Mouse (Mus musculus) CH12.LX (cell line): ENCODE results near the gene Neurl1a. TPM values are rescaled to one million over a fixed set of nuclear protein-coding genes. Genes with fewer than 3 reads are reported as not detected.

ENCODE experiments used
- DNase-seq: peaks from one replicate; pipeline ENCODE4 v3.0.0-alpha.2; 2013; ENCODE audit errors: extremely low read depth
- H3K27ac ChIP-seq: 2 replicates; pipeline ENCODE4 v1.5.1; 2012; ENCODE audit warnings: low read depth, mild to moderate bottlenecking, control low read depth, moderate library complexity; ENCODE audit not compliant: insufficient read depth
- H3K27me3 ChIP-seq: replicated peaks from 2 replicates; pipeline ENCODE3; 2012; ENCODE audit warnings: inconsistent platforms
- H3K36me3 ChIP-seq, 2 experiments: replicated peaks in 1 of 2; 2 replicates each; pipeline versions ENCODE3 to v1.6.1; 2012; ENCODE audit warnings: inconsistent platforms in 1 of 2, low read length in 1 of 2, mild to moderate bottlenecking in 1 of 2, mixed read lengths in 1 of 2, moderate library complexity in 1 of 2; ENCODE audit not compliant: control insufficient read depth in 1 of 2, insufficient read depth in 1 of 2
- H3K4me1 ChIP-seq, 2 experiments: 2 replicates each; pipeline ENCODE4 v1.6.1; 2012; ENCODE audit warnings: inconsistent platforms in 1 of 2, moderate library complexity in 1 of 2; ENCODE audit not compliant: insufficient read depth in 2 of 2, control insufficient read depth in 1 of 2
- H3K4me2 ChIP-seq: 2 replicates; pipeline ENCODE4 v1.6.1; 2012; ENCODE audit warnings: low read depth, mild to moderate bottlenecking, control low read depth; ENCODE audit not compliant: poor library complexity, insufficient read depth, severe bottlenecking
- H3K4me3 ChIP-seq, 3 experiments: fragments of 150-350 bp in 1 of 3; sonication (generic) in 1 of 3; replicated peaks in 1 of 3; 2 replicates each; pipeline versions ENCODE3 to v1.5.1; 2011 to 2012; ENCODE audit warnings: low read depth in 2 of 3, low read length in 2 of 3, mild to moderate bottlenecking in 2 of 3, moderate library complexity in 2 of 3, control low read depth in 1 of 3, improper control_type of control experiment in 1 of 3, inconsistent platforms in 1 of 3, mixed read lengths in 1 of 3; ENCODE audit not compliant: poor library complexity in 1 of 3
- H3K79me2 ChIP-seq: replicated peaks from 2 replicates; pipeline ENCODE4 v1.6.1; 2012; ENCODE audit warnings: mild to moderate bottlenecking, moderate library complexity; ENCODE audit not compliant: control insufficient read depth, poor library complexity, insufficient read depth, severe bottlenecking; ENCODE audit errors: extremely low read depth
- H3K9ac ChIP-seq: 2 replicates; pipeline ENCODE4 v1.6.1; 2012; ENCODE audit warnings: low read depth, mild to moderate bottlenecking, control low read depth, moderate library complexity; ENCODE audit not compliant: insufficient read depth
- H3K9me3 ChIP-seq: replicated peaks from 2 replicates; pipeline ENCODE3; 2012; ENCODE audit warnings: low read length, inconsistent platforms, mixed read lengths
- BHLHE40 ChIP-seq: IDR thresholded peaks from 2 replicates; pipeline ENCODE4 v1.6.1; 2011; ENCODE audit warnings: mild to moderate bottlenecking, low read depth, low read length, improper control_type of control experiment
- CHD1 ChIP-seq: IDR thresholded peaks from 2 replicates; pipeline ENCODE4 v1.6.1; 2012; ENCODE audit warnings: low read depth, low read length, improper control_type of control experiment, inconsistent platforms
- CHD2 ChIP-seq: IDR thresholded peaks from 2 replicates; pipeline ENCODE4 v1.6.1; 2011; ENCODE audit warnings: low read length, improper control_type of control experiment
- CTCF ChIP-seq, 2 experiments: IDR thresholded peaks in 1 of 2; conservative IDR thresholded peaks in 1 of 2; 2 replicates each; pipeline ENCODE4 v1.5.1; 2011 to 2012; ENCODE audit warnings: low read depth in 2 of 2, low read length in 2 of 2, improper control_type of control experiment in 1 of 2, inconsistent platforms in 1 of 2, mild to moderate bottlenecking in 1 of 2, moderate library complexity in 1 of 2
- E2F4 ChIP-seq: IDR thresholded peaks from 2 replicates; pipeline ENCODE4 v1.6.1; 2011; ENCODE audit warnings: low read depth, low read length, improper control_type of control experiment; ENCODE audit not compliant: insufficient replicate concordance
- ETS1 ChIP-seq: conservative IDR thresholded peaks from 2 replicates; pipeline ENCODE4 v1.6.1; 2012; ENCODE audit warnings: low read depth, mild to moderate bottlenecking, inconsistent platforms, low read length, improper control_type of control experiment, moderate library complexity
- HCFC1 ChIP-seq: IDR thresholded peaks from 2 replicates; pipeline ENCODE4 v1.6.1; 2012; ENCODE audit warnings: low read depth, mild to moderate bottlenecking, inconsistent platforms, low read length, improper control_type of control experiment
- KAT2A ChIP-seq: IDR thresholded peaks from 2 replicates; pipeline ENCODE4 v1.6.1; 2012; ENCODE audit warnings: low read length, improper control_type of control experiment, inconsistent platforms; ENCODE audit not compliant: insufficient replicate concordance
- MAFK ChIP-seq: IDR thresholded peaks from 2 replicates; pipeline ENCODE4 v1.6.1; 2011; ENCODE audit warnings: low read length, improper control_type of control experiment; ENCODE audit not compliant: insufficient replicate concordance
- MXI1 ChIP-seq: IDR thresholded peaks from 2 replicates; pipeline ENCODE4 v1.6.1; 2011; ENCODE audit warnings: mild to moderate bottlenecking, low read depth, low read length, improper control_type of control experiment
- MYC ChIP-seq: IDR thresholded peaks from 2 replicates; pipeline ENCODE4 v1.6.1; 2011; ENCODE audit warnings: low read depth, mild to moderate bottlenecking, improper control_type of control experiment, low read length
- NELFE ChIP-seq: IDR thresholded peaks from 2 replicates; pipeline ENCODE4 v1.6.1; 2011; ENCODE audit warnings: low read depth, low read length, improper control_type of control experiment
- NRF1 ChIP-seq: IDR thresholded peaks from 2 replicates; pipeline ENCODE4 v1.6.1; 2014; ENCODE audit warnings: low read depth, mild to moderate bottlenecking, inconsistent platforms, low read length, improper control_type of control experiment, moderate library complexity
- PAX5 ChIP-seq: IDR thresholded peaks from 2 replicates; pipeline ENCODE4 v1.6.1; 2012; ENCODE audit warnings: low read length, inconsistent platforms, mixed read lengths
- POLR2A ChIP-seq: IDR thresholded peaks from 2 replicates; pipeline ENCODE4 v1.6.1; 2011; ENCODE audit warnings: low read depth, mild to moderate bottlenecking, improper control_type of control experiment, low read length
- POLR2AphosphoS2 ChIP-seq: IDR thresholded peaks from 2 replicates; pipeline ENCODE4 v1.6.1; 2011; ENCODE audit warnings: low read depth, low read length, improper control_type of control experiment
- RAD21 ChIP-seq: IDR thresholded peaks from 2 replicates; pipeline ENCODE4 v1.6.1; 2011; ENCODE audit warnings: low read depth, mild to moderate bottlenecking, low read length, improper control_type of control experiment, moderate library complexity
- RCOR1 ChIP-seq: conservative IDR thresholded peaks from 2 replicates; pipeline ENCODE4 v1.6.1; 2012; ENCODE audit warnings: low read depth, mild to moderate bottlenecking, inconsistent platforms, low read length, improper control_type of control experiment
- SIN3A ChIP-seq: IDR thresholded peaks from 2 replicates; pipeline ENCODE4 v1.6.1; 2012; ENCODE audit warnings: low read length, improper control_type of control experiment, inconsistent platforms
- SMC3 ChIP-seq: IDR thresholded peaks from 2 replicates; pipeline ENCODE4 v1.6.1; 2011; ENCODE audit warnings: low read depth, low read length, improper control_type of control experiment
- ZC3H11A ChIP-seq: IDR thresholded peaks from 2 replicates; pipeline ENCODE4 v1.6.1; 2012; ENCODE audit warnings: low read depth, mild to moderate bottlenecking, inconsistent platforms, low read length, improper control_type of control experiment
- dilution Hi-C: fragments of 300-500 bp; cut with MboI; formaldehyde crosslinking; loops from 2 replicates; pipeline ENCODE4 v1.14.3; 2020; ENCODE audit warnings: low sequenced_read_pairs; ENCODE audit not compliant: extremely low pct_unique_long_range_greater_than_20kb, extremely low pct_ligation_motif_present
- in situ Hi-C: fragments of 300-500 bp; cut with MboI; formaldehyde crosslinking; loops from 3 replicates; pipeline ENCODE4 v1.14.3; 2019; ENCODE audit warnings: low sequenced_read_pairs, low pct_ligation_motif_present, low pct_unique_long_range_greater_than_20kb, mixed read lengths
- polyA plus RNA-seq: library from polyadenylated mRNA; unstranded; fragments of >175 nt; gene quantifications from 2 replicates; pipeline ENCODE4 v1.2.1, GENCODE M21; 2012; ENCODE audit warnings: low read depth; ENCODE audit not compliant: insufficient read length
- total RNA-seq, 2 experiments: library from RNA; depleted of rRNA; stranded (reverse); fragments of 300-350 nt in 1 of 2; fragments of >200 nt in 1 of 2; gene quantifications; 2 replicates each; pipeline ENCODE4 v1.2.3; 2012 to 2014

The Neurl1a gene
- total and polyA plus RNA-seq, 3 experiments, result 0.05 to 0.13 TPM; not detected in 1

DNA sequence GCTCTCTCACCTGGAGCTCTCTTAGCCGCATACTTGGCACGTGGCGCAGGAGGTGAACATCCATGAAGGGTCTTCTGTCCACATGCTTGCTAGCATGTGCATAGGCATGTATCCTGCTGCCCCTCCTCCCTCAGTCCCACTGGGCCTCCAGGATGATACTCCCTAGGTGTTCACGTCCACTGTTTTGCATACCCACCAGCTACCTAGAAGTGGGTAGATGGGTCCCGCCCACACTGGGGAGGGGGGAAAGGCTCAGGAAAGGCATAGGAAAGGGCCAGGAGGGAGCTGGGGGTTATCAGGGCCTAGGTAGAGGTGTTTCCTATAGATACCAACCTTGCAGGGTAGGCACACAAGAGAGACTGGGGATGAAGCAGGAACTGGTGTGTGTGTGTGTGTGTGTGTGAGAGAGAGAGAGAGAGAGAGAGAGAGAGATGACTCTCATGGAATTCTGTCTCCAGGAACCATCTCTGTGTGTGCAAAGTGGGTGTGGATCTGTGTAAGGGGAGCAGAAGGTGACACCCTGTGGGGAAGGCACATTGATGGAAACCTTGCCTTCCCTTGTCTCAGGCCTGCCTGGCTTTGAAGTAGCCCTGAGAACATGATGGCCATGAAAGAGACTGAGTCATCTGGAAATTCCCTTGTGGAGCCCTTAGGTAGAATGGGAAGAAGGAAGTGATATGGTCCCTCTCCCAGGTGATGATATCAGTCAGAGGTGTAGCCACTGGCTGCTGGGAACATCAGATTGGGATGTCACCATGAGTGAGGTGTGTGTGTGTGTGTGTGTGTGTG lies 53.7 kb downstream of the Neurl1a start:
- in situ Hi-C loops (no loop called here), dilution Hi-C loops (no loop called here)
- H3K4me2 ChIP-seq, result no peak overlapping the region
- peaks cover 11% of the 10 kb centered on the region for H3K27me3 ChIP-seq
- H3K9me3 ChIP-seq, result no peaks in the 10 kb centered on the region
- TF ChIP-seq BHLHE40 (no peak), KAT2A (no peak), PAX5 (no peak), ETS1 (no peak), POLR2AphosphoS2 (no peak), CHD1 (no peak), MXI1 (no peak), POLR2A (no peak), MYC (no peak), ZC3H11A (no peak), NELFE (no peak), NRF1 (no peak), MAFK (no peak), RAD21 (no peak)
- H3K9ac ChIP-seq, result no peak overlapping the region
- H3K79me2 ChIP-seq, result no peaks in the 10 kb centered on the region
- H3K27ac ChIP-seq, result no peak overlapping the region
- peaks cover 9 to 16% of the 10 kb centered on the region in 2 experiments for H3K4me1 ChIP-seq
- H3K36me3 ChIP-seq, result no peaks in the 10 kb centered on the region
- DNase-seq, result no peak
- no peak overlapping the region for H3K4me3 ChIP-seq

DNA sequence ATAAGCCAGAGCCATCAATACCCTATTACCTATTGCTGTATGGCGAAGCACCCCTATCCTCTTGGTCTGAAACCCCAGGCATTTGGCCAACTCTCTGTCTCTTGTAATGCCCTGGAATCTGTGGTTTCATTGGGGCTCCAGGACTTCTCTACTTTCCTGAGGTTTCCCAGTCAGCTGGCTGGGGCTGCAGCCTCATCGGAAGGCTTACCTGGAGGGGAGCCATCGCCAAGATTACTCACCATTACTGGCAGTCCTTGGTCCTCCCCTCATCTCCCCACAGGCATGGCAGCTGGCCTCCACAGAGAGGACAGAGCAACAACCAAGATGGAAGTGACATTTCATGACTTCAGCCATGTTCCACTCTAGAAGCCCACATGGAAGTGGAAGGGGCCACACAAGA lies 54.5 kb downstream of the Neurl1a start:
- H3K4me1 ChIP-seq, result peaks cover 9 to 16% of the 10 kb centered on the region in 2 experiments
- H3K36me3 ChIP-seq, result no peaks in the 10 kb centered on the region
- peaks cover 16% of the 10 kb centered on the region for H3K27me3 ChIP-seq
- H3K27ac ChIP-seq, result no peak overlapping the region
- dilution Hi-C loops, result no loop called here
- H3K79me2 ChIP-seq, result no peaks in the 10 kb centered on the region
- H3K4me2 ChIP-seq, result no peak overlapping the region
- no peak for DNase-seq
- H3K9ac ChIP-seq, result no peak overlapping the region
- no peak for TF ChIP-seq NELFE
- TF ChIP-seq HCFC1, result no peak
- no peak for TF ChIP-seq MYC
- TF ChIP-seq POLR2AphosphoS2, result no peak
- no peak for TF ChIP-seq SIN3A
- TF ChIP-seq SMC3, result no peak
- no peak for TF ChIP-seq CHD2
- no peak for TF ChIP-seq RCOR1
- no peak for TF ChIP-seq E2F4
- TF ChIP-seq CTCF (conservative IDR thresholded peaks at IDR 0.05 in 1 of 2, IDR thresholded peaks at IDR 0.05 in 1 of 2; ENCODE audit: low read depth in 2 of 2, low read length in 2 of 2), result no peak
- TF ChIP-seq, all 38 proteins: peak for 0
- Histone ChIP-seq H3K9me3 (no peaks in the 10 kb centered on the region), H3K4me3 (no peak overlapping the region)
- in situ Hi-C loops, result no loop called here
